Mouse (Mus musculus): ENCODE results near the gene Syk. TPM values are rescaled to one million over a fixed set of nuclear protein-coding genes. Genes with fewer than 3 reads are reported as not detected.

Gene Syk
- total RNA-seq (2022): 1 to 10 TPM; 2.0 to 5.2 (median 3.2) TPM

DNA sequence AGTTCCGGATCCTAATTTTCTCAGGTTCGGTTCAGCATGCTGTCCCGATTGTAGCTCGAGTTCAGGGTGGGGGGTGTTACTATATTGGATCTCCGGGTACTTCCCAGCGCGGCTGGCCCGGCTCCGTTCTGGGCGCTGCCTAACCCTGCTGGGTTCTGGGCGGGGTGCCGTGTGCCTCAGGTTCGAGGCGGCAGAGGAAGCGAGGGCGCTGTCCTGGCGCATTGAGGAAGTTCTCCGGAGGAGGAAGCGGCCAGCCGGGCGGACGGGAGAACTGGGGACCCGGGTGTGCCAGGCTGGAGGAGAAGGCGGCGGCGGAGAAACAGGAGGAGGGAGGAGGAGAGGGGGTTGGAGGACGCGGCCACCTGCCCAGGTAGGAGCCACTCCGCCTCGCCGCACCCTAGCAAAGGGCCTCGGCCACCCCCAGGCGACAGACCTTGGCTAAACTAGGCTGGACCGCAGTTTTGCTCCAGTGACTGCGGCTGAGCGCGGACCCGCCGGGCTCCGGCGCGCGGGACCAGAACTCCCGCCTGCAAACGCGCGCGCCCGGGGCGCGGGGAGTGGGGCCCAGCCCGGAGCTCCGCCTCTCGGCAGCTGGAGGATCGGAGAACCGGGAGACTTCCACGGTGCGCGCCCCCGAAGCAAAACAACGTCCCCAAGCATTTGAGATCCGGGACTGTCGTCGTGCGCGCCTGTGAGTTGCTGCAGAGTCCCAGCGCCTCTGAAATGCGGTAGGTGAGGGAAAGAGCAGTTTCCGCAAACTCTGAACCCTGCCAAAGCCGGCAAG is at the start of gene Syk:
Gene Syk, plus strand, starts transcription at position 296 of the 784 bp plus-strand sequence.
- peak in 1 of 2 experiments; percentile 12 for DNase-seq (ENCODE audit: low spot score in 2 of 2)

- no peak for DNase-seq (ENCODE audit: low spot score in 2 of 2)
Observed at GRCm38 (mm10) chr13:52533644-52534043, 49.3 kb upstream of the Syk start.

- DNase-seq (ENCODE audit: low spot score in 2 of 2): no peak
Observed at GRCm38 (mm10) chr13:52535542-52535941, 47.4 kb upstream of the Syk start.

DNA sequence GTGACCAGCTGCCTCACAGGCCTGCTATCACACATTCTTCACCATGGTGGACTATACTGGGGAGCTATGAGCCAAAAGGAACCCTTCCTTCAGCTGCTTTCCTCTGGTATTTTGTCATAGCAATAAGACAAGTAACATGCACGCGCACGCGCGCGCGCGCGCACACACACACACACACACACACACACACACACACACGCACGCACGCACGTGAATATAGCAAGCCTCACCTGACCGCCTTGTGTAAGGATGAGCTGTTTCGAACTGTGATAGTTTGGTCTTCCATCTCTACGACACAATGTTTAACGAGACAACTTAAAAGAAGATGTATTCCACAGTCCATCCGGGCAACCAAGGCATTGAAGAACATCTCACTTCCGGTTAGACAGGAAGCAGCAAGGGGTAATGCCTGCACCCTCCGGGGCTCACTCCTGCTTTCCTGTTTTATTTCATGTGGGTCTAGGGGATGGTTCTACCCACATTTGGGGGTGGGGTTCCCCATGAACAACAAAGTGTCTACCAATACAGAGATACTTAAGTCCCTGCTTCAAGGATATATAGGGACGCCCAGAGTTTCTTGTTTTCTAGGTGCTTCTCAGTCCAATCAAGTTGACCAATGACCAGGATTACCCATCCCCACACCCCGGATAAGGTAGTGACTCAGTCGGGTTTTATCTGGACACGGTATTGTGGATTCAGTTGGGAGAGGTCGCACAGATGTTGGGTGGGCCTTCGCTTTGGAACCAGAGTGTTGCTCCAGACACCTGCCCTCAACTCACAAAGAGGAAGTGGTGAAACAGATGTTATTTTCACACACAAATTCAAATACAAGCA is 45.0 kb upstream of the Syk start:
- no peak for DNase-seq (ENCODE audit: low spot score in 2 of 2)

DNA sequence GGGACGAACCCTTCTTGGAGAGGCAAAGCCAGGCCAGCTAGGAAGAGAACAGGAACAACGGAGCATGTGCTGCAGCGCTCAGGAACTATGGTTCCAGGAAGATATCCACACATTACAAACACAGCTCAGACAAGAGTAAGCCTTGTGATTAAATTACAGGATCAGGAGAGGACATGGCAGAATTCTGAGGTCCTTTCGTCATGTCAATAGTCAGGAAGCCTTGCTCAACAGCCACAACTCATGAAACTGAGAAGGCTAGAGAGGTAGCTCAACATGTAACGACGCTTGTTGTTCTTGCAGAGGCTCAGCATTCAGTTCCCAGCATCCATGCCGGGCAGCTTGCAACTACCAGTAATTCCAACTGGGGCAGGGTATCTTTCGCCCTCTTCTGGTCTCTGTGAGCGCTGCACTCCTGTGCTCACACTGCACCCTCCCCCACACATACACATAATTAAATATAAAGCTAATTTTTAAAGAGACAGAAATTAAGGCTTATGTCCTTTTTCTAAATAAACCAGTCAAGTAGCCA is 44.3 kb upstream of the Syk start:
- no peak for DNase-seq (ENCODE audit: low spot score in 2 of 2)

- peak in 1 of 2 experiments; percentile 52 for DNase-seq (ENCODE audit: low spot score in 2 of 2)
Observed at GRCm38 (mm10) chr13:52539461-52539860, 43.5 kb upstream of the Syk start.

- DNase-seq (ENCODE audit: low spot score in 2 of 2): no peak
Observed at GRCm38 (mm10) chr13:52541385-52542035, 41.5 kb upstream of the Syk start.

DNA sequence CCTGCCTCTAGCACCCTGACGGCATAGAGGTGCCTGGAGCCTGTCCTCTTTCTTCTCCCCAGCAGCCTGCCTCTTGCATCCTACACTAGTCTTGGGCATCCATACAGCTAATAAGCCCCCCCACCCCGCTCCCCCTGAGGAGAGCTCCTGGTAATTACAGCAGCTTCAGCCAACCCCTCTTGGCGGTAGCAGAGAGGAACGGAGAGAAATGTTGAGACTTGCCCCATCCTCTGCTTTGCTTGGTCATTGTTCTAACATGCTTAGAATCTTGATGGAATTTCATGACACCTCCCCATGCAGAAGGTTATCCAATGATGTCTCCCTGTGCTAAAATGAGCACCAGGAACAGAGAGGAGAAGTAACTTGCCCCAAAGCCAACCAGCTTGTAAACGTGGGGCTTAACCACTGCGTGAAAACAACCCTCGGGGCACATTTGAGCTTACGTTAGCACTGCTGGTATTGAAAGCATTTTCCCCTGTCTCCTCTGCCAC is 40.9 kb upstream of the Syk start:
- no peak for DNase-seq (ENCODE audit: low spot score in 2 of 2)

- no peak for DNase-seq (ENCODE audit: low spot score in 2 of 2)
Observed at GRCm38 (mm10) chr13:52542636-52543035, 40.3 kb upstream of the Syk start.

GRCm38 (mm10) chr13:52546288-52546687 is 36.7 kb upstream of the Syk start:
- no peak for DNase-seq (ENCODE audit: low spot score in 2 of 2)

- no peak for DNase-seq (ENCODE audit: low spot score in 2 of 2)
Observed at GRCm38 (mm10) chr13:52550690-52551193, 32.2 kb upstream of the Syk start.

DNA sequence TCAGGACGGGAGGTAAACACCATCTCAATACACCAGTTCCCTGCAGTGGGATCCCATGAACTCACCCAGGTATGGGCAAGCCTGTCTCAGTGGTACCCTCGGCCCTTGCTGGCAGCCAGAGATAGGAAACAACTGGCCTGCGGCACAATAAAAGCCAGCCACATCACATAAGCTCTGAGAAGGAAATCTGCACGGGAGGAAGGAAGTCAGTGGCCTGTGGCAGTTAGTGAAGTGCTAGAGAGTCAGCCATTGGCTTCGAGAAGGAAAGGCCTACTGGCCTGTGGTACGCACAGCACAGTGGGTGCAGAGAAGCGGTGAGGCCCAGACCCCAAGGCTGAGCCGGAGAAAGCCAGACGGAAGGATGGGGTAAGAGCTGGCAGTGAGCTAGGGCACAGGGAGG is 31.7 kb upstream of the Syk start:
- DNase-seq (ENCODE audit: low spot score in 2 of 2): no peak

DNA sequence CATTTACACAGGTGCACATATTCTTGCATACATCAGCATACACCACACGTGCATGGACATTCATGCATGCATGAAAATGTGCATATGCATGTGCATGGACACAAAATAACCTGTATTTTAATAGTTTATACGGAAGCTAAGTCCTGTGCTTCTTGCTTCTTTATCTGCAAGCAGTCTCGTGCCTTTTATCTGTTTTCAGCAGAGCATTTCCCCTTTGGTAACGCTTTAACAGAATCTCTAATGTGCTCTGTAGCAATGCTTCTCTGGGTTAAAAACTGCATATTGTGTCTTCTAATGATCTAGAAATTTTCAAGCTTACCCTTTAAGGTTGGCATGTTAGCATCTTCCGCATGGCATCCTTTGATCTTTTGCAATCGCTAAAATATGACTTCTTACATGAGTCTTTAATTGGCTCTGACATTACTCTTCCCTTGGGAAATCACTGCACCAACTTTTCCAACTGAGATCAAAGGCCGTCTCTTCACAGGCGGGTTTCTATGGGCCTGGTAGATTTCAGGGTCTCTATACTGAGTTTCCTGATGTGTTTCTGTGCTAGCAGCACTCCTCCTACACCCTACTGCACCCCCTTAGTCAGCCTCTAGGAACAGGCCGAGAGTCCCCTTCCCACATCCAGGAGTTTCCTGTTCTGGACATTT is 30.0 kb upstream of the Syk start:
- no peak for DNase-seq (ENCODE audit: low spot score in 2 of 2)

GRCm38 (mm10) chr13:52554722-52555121 is 28.3 kb upstream of the Syk start:
- DNase-seq (ENCODE audit: low spot score in 2 of 2): no peak

DNA sequence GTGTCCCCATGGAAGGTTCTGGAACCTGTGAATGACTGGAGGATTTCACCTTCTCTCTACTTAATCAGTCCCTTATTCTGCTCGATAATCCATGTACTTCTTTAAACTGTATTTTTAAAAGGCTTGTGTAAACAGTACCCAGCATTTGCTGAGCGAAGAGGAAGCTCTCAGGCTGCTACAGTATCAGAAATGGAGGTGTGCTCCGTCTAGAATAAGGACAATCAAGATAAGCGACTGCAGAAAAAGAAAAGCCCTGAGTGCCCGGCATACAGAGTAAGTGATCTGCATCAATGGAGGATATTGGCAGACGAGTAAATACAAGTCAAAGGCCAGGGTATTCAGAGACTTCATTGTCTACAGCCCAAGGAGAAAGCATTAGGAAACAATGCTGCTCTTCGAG is 25.6 kb upstream of the Syk start:
- no peak for DNase-seq (ENCODE audit: low spot score in 2 of 2)

DNA sequence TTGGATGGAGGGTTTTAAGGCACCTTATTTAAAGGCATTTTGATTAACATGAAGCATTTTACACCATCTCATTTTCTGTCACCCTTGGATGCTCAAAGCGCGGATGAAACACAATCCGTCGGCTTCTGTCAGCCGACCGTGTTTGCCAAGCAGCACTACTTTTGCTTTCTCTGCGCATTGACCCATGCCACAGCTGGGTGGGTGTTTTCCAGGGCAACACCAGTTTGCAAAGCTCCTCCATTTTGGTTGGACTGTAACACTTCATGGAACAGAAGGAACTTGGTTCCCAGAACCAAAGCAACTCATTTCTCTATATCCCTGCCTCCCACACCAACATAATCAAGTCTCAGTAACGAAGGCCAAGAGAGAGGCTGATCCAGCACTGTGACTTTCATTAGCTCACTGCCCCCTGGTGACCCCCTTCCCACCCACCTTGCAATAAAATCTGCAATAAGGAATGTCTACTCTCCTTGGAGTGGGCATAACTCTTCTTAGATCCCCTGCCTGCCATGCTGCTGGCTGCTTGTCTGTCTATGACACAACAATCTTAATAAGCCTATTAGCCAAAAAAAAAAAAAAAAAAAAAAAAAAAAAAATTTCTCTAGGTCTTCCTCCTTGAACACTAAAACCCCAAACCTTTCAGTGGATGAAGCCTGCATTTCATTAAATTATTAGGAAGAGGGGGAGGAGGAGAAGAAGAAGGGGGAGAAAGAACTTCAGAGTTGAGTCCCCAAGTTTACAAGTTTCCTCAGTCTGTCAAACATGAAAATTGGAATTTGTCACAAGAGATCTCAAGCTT is 21.4 kb upstream of the Syk start:
- DNase-seq (ENCODE audit: low spot score in 2 of 2): no peak

GRCm38 (mm10) chr13:52562166-52562571 is 20.8 kb upstream of the Syk start:
- no peak for DNase-seq (ENCODE audit: low spot score in 2 of 2)

GRCm38 (mm10) chr13:52565103-52565739 is 17.8 kb upstream of the Syk start:
- DNase-seq (ENCODE audit: low spot score in 2 of 2): no peak

DNA sequence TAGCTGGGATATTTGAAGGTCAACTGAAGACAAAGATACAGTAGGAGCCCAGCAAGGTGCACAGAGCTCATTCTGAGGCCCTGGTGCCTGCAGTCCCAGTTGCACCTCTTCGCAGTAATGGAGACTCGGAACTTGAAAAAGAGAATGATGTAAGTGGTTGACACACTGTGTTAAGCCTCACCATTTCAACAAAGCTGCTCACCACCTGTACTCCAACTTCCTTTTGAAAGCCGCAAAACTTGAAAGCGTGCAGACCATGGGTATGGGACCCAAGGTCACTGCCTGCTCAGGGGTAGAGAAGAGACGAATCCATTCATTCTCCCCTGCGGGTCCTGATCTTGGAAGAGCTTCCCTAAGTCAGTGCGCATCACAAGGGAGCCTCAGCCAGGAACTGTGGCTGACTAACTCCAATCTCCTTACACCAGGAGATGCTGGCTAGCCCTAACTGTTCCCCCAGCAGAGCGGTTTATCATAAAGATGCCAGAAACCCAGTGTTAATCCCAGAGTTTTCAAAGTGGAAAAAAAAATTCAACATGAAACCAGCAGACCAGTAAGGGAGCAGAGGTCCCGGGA is 16.7 kb upstream of the Syk start:
- DNase-seq (ENCODE audit: low spot score in 2 of 2): no peak

Measured in left cerebral cortex, adult 8-10 months (tissue).